Mouse (Mus musculus) forebrain, embryonic 14.5 days (tissue): ENCODE data around the gene Prpf39. TPM values are rescaled to one million over a fixed set of nuclear protein-coding genes. Genes with fewer than 3 reads are reported as not detected.

ENCODE experiments used
- ATAC-seq: fragments of 200-750 bp; cut with Nextera tagmentation; 2 replicates; pipeline ENCODE4 v1.8.0; 2017; ENCODE audit warnings: mild to moderate bottlenecking, moderate library complexity
- DNase-seq: peaks from one replicate; pipeline ENCODE4 v3.0.0-alpha.2; 2015; ENCODE audit warnings: low spot score
- H3K27ac ChIP-seq: fragments of 300-500 bp; sonication (generic); 2 replicates; pipeline ENCODE4 v1.5.1; 2014; ENCODE audit warnings: low read depth, mild to moderate bottlenecking, control low read depth, low read length, moderate library complexity
- H3K27me3 ChIP-seq: fragments of 300-500 bp; sonication (generic); replicated peaks from 2 replicates; pipeline ENCODE4 v1.6.1; 2014; ENCODE audit warnings: low read length, control low read depth, mixed read lengths; ENCODE audit not compliant: control insufficient read depth, insufficient read depth
- H3K36me3 ChIP-seq: fragments of 300-500 bp; sonication (generic); 2 replicates; pipeline ENCODE4 v1.6.1; 2014; ENCODE audit warnings: low read length, control low read depth; ENCODE audit not compliant: control insufficient read depth, insufficient read depth
- H3K4me1 ChIP-seq: fragments of 300-500 bp; sonication (generic); 2 replicates; pipeline ENCODE4 v1.6.1; 2014; ENCODE audit warnings: antibody characterized with exemption, low read length, control low read depth; ENCODE audit not compliant: control insufficient read depth, insufficient read depth
- H3K4me2 ChIP-seq: fragments of 300-500 bp; sonication (generic); 2 replicates; pipeline ENCODE4 v1.6.1; 2014; ENCODE audit warnings: mild to moderate bottlenecking, control low read depth, low read length
- H3K4me3 ChIP-seq: fragments of 300-500 bp; sonication (generic); 2 replicates; pipeline ENCODE4 v1.5.1; 2014; ENCODE audit warnings: low read depth, low read length, control low read depth
- H3K9ac ChIP-seq: fragments of 300-500 bp; sonication (generic); 2 replicates; pipeline ENCODE4 v1.6.1; 2014; ENCODE audit warnings: mild to moderate bottlenecking, low read length, control low read depth, moderate library complexity
- H3K9me3 ChIP-seq: fragments of 300-500 bp; sonication (generic); replicated peaks from 2 replicates; pipeline ENCODE4 v1.6.1; 2016; ENCODE audit warnings: low read length, control low read depth, mixed read lengths; ENCODE audit not compliant: control insufficient read depth
- WGBS: fragments of 180-500 bp; shearing (Covaris S2); extraction: QIAGEN DNeasy Blood & Tissue Kit; methylation state at CpG from one replicate; pipeline ENCODE4 v1.1.7; 2014; 5-methylcytosine and 5-hydroxymethylcytosine counted together
- polyA plus RNA-seq: library from polyadenylated mRNA; unstranded; fragments of >200 nt; fragmentation: Nextera tagmentation; extraction: Ambion mirVana; gene quantifications from 2 replicates; pipeline ENCODE4 v1.2.1, GENCODE M21; 2014

The Prpf39 gene
- polyA plus RNA-seq, 1 experiment from 2014 or later = 38.4 TPM

DNA sequence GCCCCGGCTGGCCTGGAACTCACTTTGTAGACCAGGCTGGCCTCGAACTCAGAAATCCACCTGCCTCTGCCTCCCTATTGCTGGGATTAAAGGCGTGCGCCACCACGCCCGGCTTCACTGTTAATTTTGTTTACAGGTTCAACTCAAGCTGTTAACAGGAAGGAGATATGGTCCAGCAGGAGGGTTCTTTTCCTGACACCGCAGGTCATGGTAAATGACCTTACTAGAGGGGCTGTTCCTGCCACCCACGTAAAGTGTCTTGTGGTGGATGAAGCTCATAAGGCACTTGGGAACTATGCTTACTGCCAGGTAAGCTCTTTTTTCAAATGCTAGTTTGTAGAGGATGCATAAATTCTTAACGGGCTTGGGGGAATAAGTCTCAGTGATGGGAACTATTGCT lies 40.8 kb downstream of the Prpf39 start:
- peaks cover 19% of the 10 kb centered on the region for H3K4me1 ChIP-seq
- peak overlapping the region; percentile 79 for H3K4me2 ChIP-seq
- no peaks in the 10 kb centered on the region for H3K27me3 ChIP-seq
- no peaks in the 10 kb centered on the region for H3K9me3 ChIP-seq
- peak overlapping the region; percentile 5; the same call in 1 of the 2 replicates for H3K9ac ChIP-seq
- WGBS = 85% methylated on average over 9 of the region's 9 CpGs
- H3K27ac ChIP-seq = no peak overlapping the region
- DNase-seq (no peak), ATAC-seq (no peak)
- 0 out of 2 replicates have a peak, but pooled peaks cover 9% of the 10 kb centered on the region for H3K36me3 ChIP-seq
- H3K4me3 ChIP-seq = peak overlapping the region; percentile 64; the same call in 1 of the 2 replicates

DNA sequence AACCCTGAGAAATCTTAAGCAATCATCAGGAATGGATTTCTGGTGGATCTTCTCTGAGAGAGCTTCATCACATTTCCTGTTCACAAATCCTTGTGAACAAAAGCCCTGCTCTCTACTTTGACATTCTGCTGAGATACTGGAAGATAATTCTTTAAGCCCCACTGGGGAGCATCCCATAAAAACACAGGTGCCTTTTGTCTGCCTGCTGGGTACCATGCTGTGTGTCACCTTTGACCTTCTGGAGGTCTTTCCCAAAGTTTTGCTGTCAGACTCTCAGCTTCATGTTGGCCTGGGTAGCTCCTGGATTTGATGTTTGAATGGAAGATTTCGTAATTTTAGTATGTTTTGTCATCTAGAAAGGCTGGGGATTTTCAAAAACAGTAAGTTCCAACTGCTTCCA lies 72.6 kb downstream of the Prpf39 start:
- ATAC-seq (no peak), DNase-seq (no peak)
- Histone ChIP-seq H3K9me3 (no peaks in the 10 kb centered on the region), H3K9ac (no peak overlapping the region), H3K4me2 (no peak overlapping the region), H3K36me3 (peaks cover 46% of the 10 kb centered on the region), H3K4me3 (no peak overlapping the region), H3K27me3 (no peaks in the 10 kb centered on the region), H3K4me1 (no peaks in the 10 kb centered on the region), H3K27ac (no peak overlapping the region)
- 75% methylated on average over 1 of the region's 1 CpGs for WGBS

DNA sequence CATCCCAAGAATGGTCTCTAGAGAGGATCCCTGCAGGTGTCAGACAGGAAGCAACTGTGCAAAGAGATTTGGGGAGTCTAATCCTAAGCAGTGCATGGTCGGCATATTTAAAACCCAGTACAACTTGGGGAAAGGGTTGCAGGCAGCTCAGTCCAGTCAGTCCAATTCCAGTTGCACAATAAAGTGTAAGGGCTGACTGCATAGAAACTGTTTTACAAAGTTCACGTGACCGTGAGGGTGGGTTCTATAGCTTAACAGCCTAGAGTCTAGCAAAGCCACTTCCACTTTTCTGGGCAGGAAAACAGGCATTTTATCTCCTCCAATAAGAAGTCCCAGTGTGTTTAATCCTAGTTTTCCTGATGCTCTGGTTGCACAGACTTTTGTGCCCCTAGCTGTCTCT lies 75.4 kb downstream of the Prpf39 start:
- ATAC-seq = no peak
- H3K4me1 ChIP-seq = no peaks in the 10 kb centered on the region
- H3K27me3 ChIP-seq = no peaks in the 10 kb centered on the region
- WGBS = 89% methylated on average over 3 of the region's 3 CpGs
- no peak overlapping the region for H3K9ac ChIP-seq
- no peak overlapping the region for H3K4me2 ChIP-seq
- H3K4me3 ChIP-seq = no peak overlapping the region
- no peak overlapping the region for H3K27ac ChIP-seq
- no peak for DNase-seq
- H3K36me3 ChIP-seq = peaks cover 34% of the 10 kb centered on the region
- no peaks in the 10 kb centered on the region for H3K9me3 ChIP-seq

DNA sequence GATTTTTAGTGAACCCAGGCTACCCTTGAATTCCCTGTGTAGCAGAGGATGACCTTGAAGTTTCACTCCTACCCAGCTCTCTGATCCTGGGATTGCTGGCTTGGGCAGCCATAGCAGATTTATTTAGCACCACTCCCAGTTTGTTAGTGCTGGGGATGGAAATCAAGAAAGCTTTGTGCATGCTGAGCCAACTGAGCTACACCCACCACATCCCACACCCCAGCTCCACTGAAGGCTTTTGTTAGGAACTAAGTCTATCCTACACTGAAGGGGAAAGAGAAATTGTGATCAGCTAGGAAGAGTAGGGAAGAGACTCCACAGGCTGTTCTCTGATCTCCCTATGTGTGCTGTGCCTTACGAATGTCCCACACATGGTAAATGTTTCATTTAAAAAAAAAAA lies 76.7 kb downstream of the Prpf39 start:
- no peak for DNase-seq

More for the DNA sequence above, 76.7 kb downstream of the Prpf39 start:
- H3K4me3 ChIP-seq = no peak overlapping the region
- H3K4me1 ChIP-seq = no peaks in the 10 kb centered on the region
- no peak overlapping the region for H3K4me2 ChIP-seq
- H3K27ac ChIP-seq = no peak overlapping the region
- no peaks in the 10 kb centered on the region for H3K27me3 ChIP-seq
- no peak overlapping the region for H3K9ac ChIP-seq
- H3K36me3 ChIP-seq = peaks cover 33% of the 10 kb centered on the region; the same call in 1 of the 2 replicates
- H3K9me3 ChIP-seq = no peaks in the 10 kb centered on the region
- ATAC-seq = no peak
- WGBS = 100% methylated on average over 1 of the region's 1 CpGs

Other genes starting within 250 kb of the Prpf39 start
- 1.7 and 2.9 TPM in 2 replicates for gene Gm527, start 118.4 kb upstream of the Prpf39 start, polyA plus RNA-seq
- gene Klhl28, start 70.8 kb upstream of the Prpf39 start, polyA plus RNA-seq = 33.5 and 37.2 TPM in 2 replicates
- gene Togaram1, start 70.5 kb upstream of the Prpf39 start, polyA plus RNA-seq = 20.3 and 27.8 TPM in 2 replicates
- gene Fkbp3, start 37.7 kb downstream of the Prpf39 start, polyA plus RNA-seq = 443 and 466 TPM in 2 replicates
- 6.6 and 9.7 TPM in 2 replicates for gene Fancm, start 39.3 kb downstream of the Prpf39 start, polyA plus RNA-seq
- 32.6 and 35.5 TPM in 2 replicates for gene Mis18bp1, start 136.3 kb downstream of the Prpf39 start, polyA plus RNA-seq
- not detected in 2 replicates for gene Wdr20rt, start 189.2 kb downstream of the Prpf39 start, polyA plus RNA-seq